Mouse (Mus musculus) heart, adult 2 months (tissue): ENCODE results near the gene Nsd1.

ENCODE experiments used
- CTCF ChIP-seq: fragments of 200-600 bp; IDR thresholded peaks from 2 replicates; pipeline ENCODE4 v1.8.1; 2022; ENCODE audit warnings: antibody characterized with exemption, mild to moderate bottlenecking, moderate library complexity
- EP300 ChIP-seq: fragments of 200-500 bp; IDR thresholded peaks from 2 replicates; pipeline ENCODE4 v1.6.1; 2011; ENCODE audit warnings: low read depth, low read length, control low read depth; ENCODE audit not compliant: insufficient read depth
- POLR2A ChIP-seq: fragments of 200-500 bp; IDR thresholded peaks from 2 replicates; pipeline ENCODE4 v1.6.1; 2011; ENCODE audit warnings: mild to moderate bottlenecking, low read depth, low read length, control low read depth; ENCODE audit not compliant: insufficient read depth

GRCm38 (mm10) chr13:55332331-55332730 is 122.7 kb downstream of the Nsd1 start:
- TF ChIP-seq CTCF (no peak), POLR2A (no peak), EP300 (no peak)
